In the genomic region with DNA sequence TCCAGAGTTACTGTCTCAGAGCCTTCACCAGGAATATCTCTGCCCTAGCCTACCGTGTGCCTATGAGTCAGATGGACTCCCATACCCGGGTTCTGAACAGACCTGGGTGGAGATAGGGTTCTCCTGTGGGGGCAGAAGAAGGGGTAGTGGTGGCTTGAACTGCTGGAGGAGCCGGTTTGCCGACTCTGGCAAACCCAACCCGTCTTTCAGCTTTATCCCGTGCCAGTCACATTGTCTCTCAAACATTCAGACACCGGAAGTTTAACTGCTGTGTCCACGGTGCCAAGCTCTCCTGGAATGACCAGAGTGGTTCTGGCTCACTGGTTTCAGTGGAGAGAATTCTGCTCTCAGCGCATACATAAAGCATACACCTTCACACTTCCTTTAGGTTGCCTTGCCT, we compare ENCODE assay signal across 8 mouse cellular contexts. TPM values are rescaled to one million over a fixed set of nuclear protein-coding genes. Genes with fewer than 3 reads are reported as not detected.
DNase-seq lines count a peak whose midpoint lies in the region; ATAC-seq lines count a peak whose summit lies in the region.

No protein-coding gene starts in this region.

- H3K36me3 ChIP-seq in neural tube, embryonic 11.5 days (ENCODE audit: control insufficient read depth, insufficient read depth, low read length): no peaks in the 10 kb centered on the region
- peaks cover 7% of the 10 kb centered on the region; the same call in 1 of the 2 replicates for H3K36me3 ChIP-seq in limb, embryonic 12.5 days
- H3K36me3 ChIP-seq in stomach, embryonic 14.5 days (ENCODE audit: control insufficient read depth, insufficient read depth, low read length): no peaks in the 10 kb centered on the region

- no peak for DNase-seq in frontal cortex, postnatal 14 days (ENCODE audit: low spot score in 2 of 2)
- no peak for DNase-seq in neural tube, embryonic 11.5 days (ENCODE audit: low spot score)
- DNase-seq in neural tube, embryonic 10.5 days (ENCODE audit: extremely low spot score, low spot score): no peak
- no peak for DNase-seq in frontal cortex, postnatal 10 days (ENCODE audit: low spot score in 2 of 2)
- no peak for DNase-seq in spleen, adult 12 weeks (ENCODE audit: low spot score)

- 92% methylated on average over 9 of the region's 9 CpGs for WGBS in neural tube, embryonic 11.5 days
- WGBS in limb, embryonic 12.5 days: 80% methylated on average over 9 of the region's 9 CpGs
- 73% methylated on average over 9 of the region's 9 CpGs for WGBS in stomach, embryonic 14.5 days

- no peak overlapping the region for H3K27ac ChIP-seq in neural tube, embryonic 11.5 days (ENCODE audit: low read depth, low read length)
- no peak overlapping the region for H3K27ac ChIP-seq in limb, embryonic 12.5 days
- H3K27ac ChIP-seq in stomach, embryonic 14.5 days (ENCODE audit: low read length): peak overlapping the region; percentile 12; the same call in 1 of the 2 replicates

- H3K4me2 ChIP-seq in neural tube, embryonic 11.5 days (ENCODE audit: low read depth): peak overlapping the region; percentile 87
- H3K4me2 ChIP-seq in limb, embryonic 12.5 days: peak overlapping the region; percentile 71
- peak overlapping the region; percentile 84 for H3K4me2 ChIP-seq in stomach, embryonic 14.5 days (replicated peaks; ENCODE audit: low read depth, low read length)

- H3K27me3 ChIP-seq in neural tube, embryonic 11.5 days (ENCODE audit: control insufficient read depth, insufficient read depth, low read length): no peaks in the 10 kb centered on the region
- no peaks in the 10 kb centered on the region for H3K27me3 ChIP-seq in limb, embryonic 12.5 days
- no peaks in the 10 kb centered on the region for H3K27me3 ChIP-seq in stomach, embryonic 14.5 days (ENCODE audit: control insufficient read depth, insufficient read depth, low read length)

- ATAC-seq in frontal cortex, adult (ENCODE audit: low TSS enrichment): 0 out of 2 replicates have a peak, but pooled peaks have one; percentile 2
- ATAC-seq in neural tube, embryonic 11.5 days (ENCODE audit: insufficient read depth, low FRiP score, low TSS enrichment): no peak
- no peak for ATAC-seq in limb, embryonic 12.5 days (ENCODE audit: insufficient number of reproducible peaks, insufficient read depth, low FRiP score, low TSS enrichment, low read depth)
- no peak for ATAC-seq in stomach, embryonic 14.5 days (ENCODE audit: insufficient number of reproducible peaks, insufficient read depth, low FRiP score, low read depth)

- no peaks in the 10 kb centered on the region for H3K9me3 ChIP-seq in neural tube, embryonic 11.5 days (ENCODE audit: control insufficient read depth, low read length)
- no peaks in the 10 kb centered on the region for H3K9me3 ChIP-seq in limb, embryonic 12.5 days
- no peaks in the 10 kb centered on the region for H3K9me3 ChIP-seq in stomach, embryonic 14.5 days (ENCODE audit: control insufficient read depth, low read depth, low read length)

- no peak overlapping the region for H3K4me3 ChIP-seq in neural tube, embryonic 11.5 days (ENCODE audit: low read depth, low read length)
- peak overlapping the region; percentile 98 for H3K4me3 ChIP-seq in limb, embryonic 12.5 days (replicated peaks)
- peak overlapping the region; percentile 89; the same call in 1 of the 2 replicates for H3K4me3 ChIP-seq in stomach, embryonic 14.5 days (ENCODE audit: low read depth, low read length)

- H3K9ac ChIP-seq in neural tube, embryonic 11.5 days (ENCODE audit: low read length): no peak overlapping the region
- H3K9ac ChIP-seq in limb, embryonic 12.5 days (replicated peaks): no peak overlapping the region
- no peak overlapping the region for H3K9ac ChIP-seq in stomach, embryonic 14.5 days (replicated peaks; ENCODE audit: low read depth, low read length)

- H3K4me1 ChIP-seq in neural tube, embryonic 11.5 days (ENCODE audit: control insufficient read depth, insufficient read depth, low read length): peaks cover 16% of the 10 kb centered on the region
- H3K4me1 ChIP-seq in limb, embryonic 12.5 days (replicated peaks): peaks cover 24% of the 10 kb centered on the region
- H3K4me1 ChIP-seq in stomach, embryonic 14.5 days (ENCODE audit: control insufficient read depth, insufficient read depth, low read length): peaks cover 17% of the 10 kb centered on the region

RNA-seq across cellular contexts. Expression of a gene that starts 2.3 kb away (rescaled TPM):
- 7.0 and 8.6 TPM in 2 replicates for polyA plus RNA-seq in neural tube, embryonic 11.5 days (2014; fragmentation: Nextera tagmentation; extraction: Ambion mirVana)
- polyA plus RNA-seq in limb, embryonic 12.5 days (2016; fragmentation: Nextera tagmentation; extraction: Ambion mirVana): 11.9 and 12.0 TPM in 2 replicates
- 13.1 and 17.1 TPM in 2 replicates for polyA plus RNA-seq in stomach, embryonic 14.5 days (2014; fragmentation: Nextera tagmentation; extraction: Ambion mirVana)

RNA-seq across cellular contexts. Expression of a gene that starts 37.3 kb away (rescaled TPM):
- polyA plus RNA-seq in neural tube, embryonic 11.5 days (2014; fragmentation: Nextera tagmentation; extraction: Ambion mirVana): 66.9 and 67.9 TPM in 2 replicates
- polyA plus RNA-seq in limb, embryonic 12.5 days (2016; fragmentation: Nextera tagmentation; extraction: Ambion mirVana): 40.7 and 43.9 TPM in 2 replicates
- polyA plus RNA-seq in stomach, embryonic 14.5 days (2014; fragmentation: Nextera tagmentation; extraction: Ambion mirVana): 60.5 and 73.2 TPM in 2 replicates
